Mouse (Mus musculus): ENCODE data around the gene Rsph3b. TPM values are rescaled to one million over a fixed set of nuclear protein-coding genes. Genes with fewer than 3 reads are reported as not detected.
"Not testable (repeated sequence)": the region's sequence is repeated elsewhere in the genome, so short reads cannot be mapped to it uniquely, and the experiment has no call there.

Rsph3b gene
- 15.7 and 16.7 TPM in 2 replicates for polyA plus RNA-seq (2012; rRNA removed)

DNA sequence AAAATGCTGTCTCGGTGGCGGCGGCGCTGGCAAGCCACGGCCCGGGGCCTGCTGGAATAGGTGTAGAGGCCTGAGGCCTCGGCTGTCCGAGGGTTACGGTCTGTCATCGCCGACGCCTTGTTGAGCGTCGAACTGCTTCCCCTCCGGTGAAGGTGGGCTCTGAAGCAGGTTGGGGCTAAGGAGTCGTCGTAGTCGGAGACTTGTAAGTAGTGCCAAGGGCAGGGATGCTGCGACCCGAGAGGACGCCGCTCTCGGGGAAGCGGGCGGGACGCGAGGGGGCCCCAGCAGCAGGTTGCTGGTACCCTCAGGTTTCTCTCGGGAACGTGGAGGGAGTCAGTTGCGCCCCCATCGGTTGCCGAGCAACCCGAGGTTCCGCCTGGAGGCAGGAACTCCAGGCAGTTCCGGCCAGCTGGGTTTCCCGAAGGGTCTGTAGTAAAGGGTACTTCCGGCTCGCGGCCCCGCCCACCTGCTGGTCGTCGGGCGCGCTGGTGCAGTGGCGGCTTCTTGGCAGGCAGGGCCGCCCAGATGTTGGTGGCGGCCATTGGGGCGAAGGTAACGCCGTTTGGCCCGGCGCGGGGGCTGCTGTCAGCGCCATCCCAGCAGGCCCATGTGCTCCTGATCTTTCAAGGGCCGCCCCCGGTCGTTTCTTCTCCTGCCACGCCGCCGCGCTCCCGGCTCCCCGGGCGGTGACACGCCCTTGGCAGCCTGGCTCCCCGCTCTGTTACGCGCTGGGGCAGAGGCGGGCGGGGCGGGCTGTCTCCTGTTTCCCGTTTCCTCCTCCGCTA is at the start of gene Rsph3b:
Rsph3b (minus strand) TSS at position 699 of the 785 bp plus-strand sequence.
- WGBS = under 1% methylated on average over 71 of the region's 73 CpGs
- peak within 1 kb of the TSS; percentile 67 for H3K4me3 ChIP-seq (replicated peaks; ENCODE audit: insufficient read depth, low read depth, low read length)
- not testable (repeated sequence) for H3K27ac ChIP-seq (ENCODE audit: insufficient read depth, low read length); H3K4me1 ChIP-seq (ENCODE audit: control insufficient read depth, insufficient read depth, low read length); H3K27me3 ChIP-seq (ENCODE audit: control insufficient read depth, insufficient read depth, low read length)
- peak; percentile 70 to 74 for DNase-seq

DNA sequence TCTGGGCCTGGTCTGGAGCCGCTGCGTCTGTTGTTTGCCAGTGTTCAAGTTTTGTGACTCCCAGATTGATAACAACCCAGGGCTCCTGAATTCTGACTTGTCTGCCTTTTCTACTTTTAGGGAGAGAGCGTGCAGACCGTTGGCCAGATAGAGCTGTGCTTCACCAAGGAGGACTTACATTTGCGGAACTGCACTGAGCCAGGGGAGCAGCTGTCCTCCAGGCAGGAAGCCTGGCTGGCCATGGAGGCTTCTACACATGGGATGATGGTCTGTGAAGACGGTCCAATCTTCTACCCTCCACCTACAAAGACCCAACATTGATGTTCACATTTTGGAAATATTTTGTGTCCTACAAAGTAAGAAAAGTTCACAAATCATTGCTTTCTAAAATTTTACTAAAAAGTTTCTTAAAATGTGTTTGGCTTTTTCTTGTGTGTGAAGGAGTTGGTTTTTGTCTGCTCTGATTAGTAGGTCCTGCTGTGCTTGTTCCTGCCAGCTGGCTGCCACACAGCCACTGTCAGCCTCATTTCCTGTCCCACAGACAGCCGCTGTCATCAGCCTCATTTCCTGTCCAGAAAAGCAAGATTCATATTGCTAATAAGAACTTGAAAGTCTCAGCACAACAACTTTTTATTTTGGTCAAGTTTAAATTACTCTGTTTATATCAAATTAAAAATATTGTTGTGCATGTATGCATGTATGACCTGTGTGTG is 49.5 kb upstream of the Rsph3b start:
- H3K4me1 ChIP-seq (ENCODE audit: control insufficient read depth, insufficient read depth, low read length); DNase-seq; H3K4me3 ChIP-seq (replicated peaks; ENCODE audit: insufficient read depth, low read depth, low read length); H3K27ac ChIP-seq (ENCODE audit: insufficient read depth, low read length); H3K27me3 ChIP-seq (ENCODE audit: control insufficient read depth, insufficient read depth, low read length): not testable (repeated sequence)
- 11% methylated on average over 2 of the region's 7 CpGs for WGBS

DNA sequence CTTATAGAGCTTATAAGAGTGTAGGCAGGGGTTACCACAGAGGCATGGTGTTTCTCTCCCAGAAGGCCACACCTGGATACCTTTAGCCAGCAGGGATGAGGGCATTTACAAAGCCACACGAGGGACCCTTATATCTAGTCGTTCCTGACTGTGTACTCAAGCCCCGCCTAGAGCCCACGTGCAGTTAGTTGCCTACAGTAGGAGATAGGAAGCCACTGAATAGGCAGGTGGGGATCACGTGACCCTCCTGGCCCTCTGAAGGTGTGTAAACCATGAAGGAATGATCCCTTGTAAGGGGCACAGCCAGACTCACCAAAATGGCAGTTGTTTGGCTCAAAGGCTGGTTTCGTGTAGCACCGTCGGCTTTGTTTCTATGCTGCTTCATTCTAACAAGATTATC is 48.3 kb upstream of the Rsph3b start:
- WGBS = 89% methylated on average over 8 of the region's 8 CpGs
- H3K27ac ChIP-seq (ENCODE audit: insufficient read depth, low read length); DNase-seq; H3K27me3 ChIP-seq (ENCODE audit: control insufficient read depth, insufficient read depth, low read length); H3K4me1 ChIP-seq (ENCODE audit: control insufficient read depth, insufficient read depth, low read length); H3K4me3 ChIP-seq (replicated peaks; ENCODE audit: insufficient read depth, low read depth, low read length): not testable (repeated sequence)

DNA sequence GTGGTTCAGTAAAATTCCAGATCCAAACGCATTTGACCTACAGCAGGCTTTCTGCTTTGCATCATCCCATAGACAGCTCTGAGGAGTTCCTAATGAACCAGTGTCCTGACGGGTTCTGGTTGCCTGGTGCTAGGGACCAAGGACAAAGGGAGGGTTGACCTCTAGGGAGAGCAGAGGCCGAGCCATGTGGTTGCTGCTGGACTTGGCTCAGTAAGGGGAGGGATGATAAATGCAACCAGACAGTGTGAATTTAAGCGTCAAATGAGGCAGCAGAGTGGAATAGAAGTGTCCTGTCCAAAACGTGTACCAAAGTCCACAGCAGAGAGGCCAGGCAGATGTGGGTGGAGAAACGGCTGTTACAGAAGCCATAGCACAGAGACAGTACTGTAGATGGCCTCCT is 47.0 kb upstream of the Rsph3b start:
- H3K4me1 ChIP-seq (ENCODE audit: control insufficient read depth, insufficient read depth, low read length); H3K27me3 ChIP-seq (ENCODE audit: control insufficient read depth, insufficient read depth, low read length): not testable (repeated sequence)
- no CpG with 5 or more reads among the region's 6 CpGs for WGBS

DNA sequence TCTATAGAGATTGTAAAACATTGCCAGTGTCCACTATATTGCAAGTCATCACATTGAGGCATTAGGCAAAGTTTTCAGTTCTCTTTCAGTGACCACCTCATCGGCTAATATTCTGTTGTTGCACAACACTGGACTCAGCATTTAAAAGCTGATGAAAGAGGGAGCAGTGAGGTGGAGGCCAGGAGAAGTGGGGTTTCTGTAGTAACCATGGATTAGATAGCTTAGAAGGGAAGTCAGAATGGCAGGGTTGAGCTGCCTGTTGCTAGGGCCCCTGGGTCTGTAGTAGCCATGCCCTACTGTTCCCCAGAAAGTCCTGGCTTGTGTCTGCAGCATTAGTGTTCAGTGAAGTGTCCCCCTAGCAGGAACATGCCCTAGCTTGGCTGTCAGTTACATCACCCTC is 37.6 kb upstream of the Rsph3b start:
- H3K4me3 ChIP-seq (replicated peaks; ENCODE audit: insufficient read depth, low read depth, low read length); DNase-seq; H3K27ac ChIP-seq (ENCODE audit: insufficient read depth, low read length); H3K4me1 ChIP-seq (ENCODE audit: control insufficient read depth, insufficient read depth, low read length); H3K27me3 ChIP-seq (ENCODE audit: control insufficient read depth, insufficient read depth, low read length): not testable (repeated sequence)
- WGBS = 93% methylated on average over 1 of the region's 1 CpGs

More for the DNA sequence above, 47.0 kb upstream of the Rsph3b start:
- DNase-seq; H3K27ac ChIP-seq (ENCODE audit: insufficient read depth, low read length); H3K4me3 ChIP-seq (replicated peaks; ENCODE audit: insufficient read depth, low read depth, low read length): not testable (repeated sequence)

DNA sequence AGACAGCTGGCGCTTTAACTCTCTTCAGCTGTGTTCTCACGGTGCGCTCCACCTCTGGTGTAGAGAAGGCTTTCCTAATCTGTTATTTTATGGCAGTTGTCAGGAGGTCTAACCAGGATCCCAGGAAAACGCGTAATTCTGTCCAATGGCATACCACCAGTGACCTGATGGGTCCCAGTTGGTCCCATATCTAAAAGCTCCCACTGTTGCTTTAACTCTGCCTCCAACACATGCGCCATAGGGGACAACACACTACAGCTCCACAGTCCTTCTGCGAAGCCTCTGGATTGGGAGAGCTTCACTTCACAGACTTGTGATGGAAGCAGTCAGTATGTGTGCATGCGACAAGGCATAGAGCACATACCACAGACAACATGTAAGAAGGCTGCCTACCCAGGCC is 31.7 kb upstream of the Rsph3b start:
- not testable (repeated sequence) for H3K4me3 ChIP-seq (replicated peaks; ENCODE audit: insufficient read depth, low read depth, low read length); DNase-seq; H3K27me3 ChIP-seq (ENCODE audit: control insufficient read depth, insufficient read depth, low read length); H3K27ac ChIP-seq (ENCODE audit: insufficient read depth, low read length); H3K4me1 ChIP-seq (ENCODE audit: control insufficient read depth, insufficient read depth, low read length)
- WGBS = 99% methylated on average over 5 of the region's 8 CpGs

DNA sequence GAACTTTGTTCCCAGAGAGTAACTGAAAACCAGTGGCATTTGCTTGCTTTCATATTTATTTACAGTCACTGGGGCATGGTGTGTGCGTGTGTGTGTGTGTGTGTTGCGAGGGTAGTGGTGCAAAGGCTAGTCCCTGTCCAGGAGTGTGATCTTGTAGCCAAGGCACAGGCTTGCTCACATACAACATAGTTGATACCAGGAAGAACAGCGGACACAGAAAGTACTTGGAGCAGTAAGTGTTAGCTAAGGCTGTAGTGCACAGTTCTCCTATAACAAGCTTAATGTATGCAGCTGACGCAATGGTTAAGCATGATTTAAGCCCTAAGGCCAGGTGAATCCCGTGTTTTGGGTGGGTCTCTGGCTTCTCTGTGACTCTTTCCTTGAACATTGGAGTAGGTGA is 30.9 kb upstream of the Rsph3b start:
- H3K27ac ChIP-seq (ENCODE audit: insufficient read depth, low read length); H3K4me3 ChIP-seq (replicated peaks; ENCODE audit: insufficient read depth, low read depth, low read length); H3K27me3 ChIP-seq (ENCODE audit: control insufficient read depth, insufficient read depth, low read length); DNase-seq; H3K4me1 ChIP-seq (ENCODE audit: control insufficient read depth, insufficient read depth, low read length): not testable (repeated sequence)
- 23% methylated on average over 5 of the region's 5 CpGs for WGBS

DNA sequence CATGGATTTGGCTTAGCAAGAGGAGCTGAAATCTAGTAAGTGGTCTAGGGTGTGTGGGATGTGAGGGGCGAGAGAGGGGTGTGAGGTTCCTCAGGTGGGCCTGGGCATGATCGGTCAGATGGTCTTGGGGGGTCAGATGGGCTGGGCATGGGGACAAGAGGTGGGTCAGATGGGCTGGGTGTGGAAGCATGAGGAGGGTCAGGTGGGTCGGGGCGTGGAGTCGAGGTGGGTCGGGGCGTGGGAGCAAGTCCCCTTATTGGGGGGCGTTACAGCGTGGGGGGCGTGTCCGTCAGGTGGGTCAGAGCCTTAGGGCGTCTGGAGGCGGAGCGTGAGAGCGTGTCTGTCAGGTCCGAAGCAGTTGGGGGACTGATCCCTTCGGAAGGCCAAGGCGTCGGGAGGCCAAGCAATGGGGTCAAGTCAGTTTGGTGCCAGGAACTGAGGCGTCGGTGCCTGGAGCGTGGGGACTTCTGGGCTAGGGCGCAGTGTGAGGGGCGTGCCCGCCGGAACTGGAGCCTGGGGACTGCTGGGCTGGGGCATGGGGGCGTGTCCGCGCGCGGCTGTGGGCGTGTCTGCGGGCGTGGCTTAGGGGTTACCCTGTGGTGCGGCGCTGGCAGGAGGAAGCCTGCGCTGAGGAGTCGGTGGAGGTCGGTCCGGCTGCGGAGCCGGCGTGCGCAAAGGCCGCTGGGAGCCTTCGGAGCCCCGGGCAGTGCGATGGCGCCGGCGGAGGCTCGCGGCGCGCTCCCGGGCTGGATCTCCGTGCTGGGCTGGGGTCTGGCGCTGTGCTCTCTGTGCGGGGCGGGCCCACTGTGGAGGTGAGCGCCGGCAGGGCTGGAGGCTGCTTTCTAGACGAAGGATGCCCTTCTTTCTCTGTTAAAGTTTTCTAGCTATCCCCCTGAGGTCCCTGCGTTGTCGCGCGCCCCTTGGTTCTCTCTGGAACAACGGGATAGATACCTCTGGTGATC is 30.1 kb upstream of the Rsph3b start, which contains the start of gene Gm49721:
Gm49721 (plus strand) TSS at position 618 of the 962 bp plus-strand sequence.
- DNase-seq = peak; percentile 53 to 66
- not testable (repeated sequence) for H3K4me3 ChIP-seq (replicated peaks; ENCODE audit: insufficient read depth, low read depth, low read length); H3K4me1 ChIP-seq (ENCODE audit: control insufficient read depth, insufficient read depth, low read length); H3K27me3 ChIP-seq (ENCODE audit: control insufficient read depth, insufficient read depth, low read length); H3K27ac ChIP-seq (ENCODE audit: insufficient read depth, low read length)
- 3% methylated on average over 49 of the region's 68 CpGs for WGBS

DNA sequence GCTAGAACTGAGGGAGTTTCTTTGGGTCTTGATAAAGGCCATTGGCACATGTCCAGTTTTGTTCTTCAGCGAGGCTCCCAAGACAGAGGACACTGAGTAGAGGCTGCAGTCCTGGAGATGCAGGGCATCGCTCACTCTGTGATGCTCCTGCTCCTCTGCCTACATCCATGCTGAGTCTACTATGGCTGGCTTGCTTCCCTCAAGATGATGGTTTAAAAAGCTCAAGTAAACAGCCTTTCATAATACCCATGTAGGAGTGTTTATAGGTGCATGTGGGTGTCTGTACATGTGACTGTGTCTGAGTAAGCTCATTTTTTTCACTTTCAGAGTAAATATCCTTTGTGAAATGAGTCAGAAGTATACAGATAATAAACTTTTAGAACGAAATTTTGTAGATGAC is 26.5 kb upstream of the Rsph3b start:
- not testable (repeated sequence) for H3K27ac ChIP-seq (ENCODE audit: insufficient read depth, low read length); H3K4me3 ChIP-seq (replicated peaks; ENCODE audit: insufficient read depth, low read depth, low read length); H3K4me1 ChIP-seq (ENCODE audit: control insufficient read depth, insufficient read depth, low read length); H3K27me3 ChIP-seq (ENCODE audit: control insufficient read depth, insufficient read depth, low read length); DNase-seq
- 47% methylated on average over 3 of the region's 3 CpGs for WGBS

DNA sequence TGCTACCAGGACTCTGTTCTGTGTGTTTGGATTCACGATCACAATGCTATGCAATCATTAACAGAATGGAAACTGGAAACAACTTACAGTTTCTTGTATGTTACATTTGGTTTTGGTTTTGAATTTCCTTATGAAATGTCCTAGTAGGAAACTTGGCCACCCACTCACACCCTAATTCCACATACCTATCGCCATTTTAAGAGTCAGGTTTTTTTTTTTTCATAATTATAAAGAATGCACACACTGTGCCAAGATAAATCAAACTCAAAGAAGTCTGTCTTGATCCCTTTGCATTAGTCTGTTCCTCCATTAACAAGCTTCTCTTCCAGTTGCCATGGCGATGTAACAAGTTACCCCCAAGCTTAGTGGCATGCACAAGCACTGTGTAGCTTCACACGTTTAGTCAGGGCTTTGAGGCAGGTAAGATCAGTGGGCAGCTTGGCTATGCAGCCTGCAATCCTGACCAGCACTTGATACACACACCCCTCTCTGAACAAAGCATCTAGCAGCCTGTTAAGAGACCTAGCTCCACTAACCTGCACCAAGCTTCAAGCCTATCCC is 24.4 kb upstream of the Rsph3b start:
- not testable (repeated sequence) for DNase-seq

DNA sequence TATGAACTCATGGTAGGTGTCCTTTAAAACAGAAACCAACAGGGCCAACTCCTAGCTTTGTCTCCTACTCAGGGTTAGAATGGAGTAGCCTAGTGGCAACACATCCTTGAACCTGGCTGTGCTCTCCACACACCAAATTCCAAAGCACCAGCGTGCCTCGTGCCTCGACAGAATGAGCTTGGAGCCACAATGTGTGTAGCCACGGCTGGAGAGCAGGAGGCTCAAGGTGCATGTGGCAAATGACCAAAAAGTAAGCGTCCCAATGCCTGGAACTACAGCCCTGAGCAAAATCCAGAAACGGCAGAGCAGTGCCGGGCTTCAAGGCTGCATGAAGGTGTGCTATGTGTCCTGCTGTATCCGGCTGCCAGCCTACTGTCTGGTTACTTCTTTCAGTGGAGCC is 22.8 kb upstream of the Rsph3b start:
- H3K4me3 ChIP-seq (replicated peaks; ENCODE audit: insufficient read depth, low read depth, low read length); DNase-seq; H3K27ac ChIP-seq (ENCODE audit: insufficient read depth, low read length); H3K27me3 ChIP-seq (ENCODE audit: control insufficient read depth, insufficient read depth, low read length); H3K4me1 ChIP-seq (ENCODE audit: control insufficient read depth, insufficient read depth, low read length): not testable (repeated sequence)
- WGBS = 81% methylated on average over 8 of the region's 8 CpGs

More for the DNA sequence above, 24.4 kb upstream of the Rsph3b start:
- 71% methylated on average over 4 of the region's 4 CpGs for WGBS
- H3K4me3 ChIP-seq (replicated peaks; ENCODE audit: insufficient read depth, low read depth, low read length); H3K4me1 ChIP-seq (ENCODE audit: control insufficient read depth, insufficient read depth, low read length); H3K27ac ChIP-seq (ENCODE audit: insufficient read depth, low read length); H3K27me3 ChIP-seq (ENCODE audit: control insufficient read depth, insufficient read depth, low read length): not testable (repeated sequence)

DNA sequence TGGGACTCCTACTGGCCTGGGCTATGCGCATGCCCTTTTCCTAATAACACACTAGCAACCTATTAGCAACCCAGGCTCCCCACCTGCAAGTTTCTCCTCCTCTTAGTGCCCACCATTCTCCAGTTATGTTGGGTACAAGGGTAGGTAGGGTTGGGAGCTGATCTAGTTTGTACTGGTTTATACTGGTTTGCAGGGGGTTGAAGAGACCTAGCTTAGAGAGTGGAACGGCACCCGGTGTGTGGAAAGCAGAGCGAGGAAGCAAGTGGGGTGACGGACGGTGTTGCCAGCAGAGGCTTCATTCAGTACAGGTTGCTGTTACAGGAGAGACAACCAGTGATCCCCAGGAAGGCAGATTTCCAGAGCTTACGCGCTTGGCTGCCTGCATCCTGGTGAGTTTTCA is 21.9 kb upstream of the Rsph3b start, which contains the start of gene Rnaset2b:
Rnaset2b (plus strand) TSS at position 301 of the 400 bp plus-strand sequence.
- H3K4me3 ChIP-seq (replicated peaks; ENCODE audit: insufficient read depth, low read depth, low read length); H3K27ac ChIP-seq (ENCODE audit: insufficient read depth, low read length); H3K4me1 ChIP-seq (ENCODE audit: control insufficient read depth, insufficient read depth, low read length); DNase-seq; H3K27me3 ChIP-seq (ENCODE audit: control insufficient read depth, insufficient read depth, low read length): not testable (repeated sequence)
- WGBS = 100% methylated on average over 1 of the region's 8 CpGs

All from cerebellum, adult 2 months (tissue).